Mouse (Mus musculus): ENCODE results near the gene 2010111I01Rik.

- no peak for TF ChIP-seq CTCF (IDR thresholded peaks at IDR 0.05; ENCODE audit: extremely low read depth, insufficient read depth, insufficient read length, insufficient replicate concordance)
- no peak for TF ChIP-seq POLR2A (IDR thresholded peaks at IDR 0.05; ENCODE audit: low read depth, low read length)
Observed at GRCm38 (mm10) chr13:62952047-62952446, 12.6 kb upstream of the 2010111I01Rik start.
